Mouse (Mus musculus) MEL (cell line): ENCODE measurements around the gene Slc30a4. TPM values are rescaled to one million over a fixed set of nuclear protein-coding genes. Genes with fewer than 3 reads are reported as not detected.

Source experiments
- DNase-seq: peaks from one replicate; pipeline ENCODE4 v3.0.0; 2011; ENCODE audit warnings: low read depth, low spot score
- H3K27ac ChIP-seq: 2 replicates; pipeline ENCODE4 v1.5.1; 2012; ENCODE audit warnings: low read depth, mild to moderate bottlenecking, control low read depth, low read length, moderate library complexity; ENCODE audit not compliant: control insufficient read depth
- H3K27me3 ChIP-seq, 2 experiments: fragments of 150-350 bp in 1 of 2; sonication (generic) in 1 of 2; 2 replicates each; pipeline ENCODE4 v1.6.1; 2012; ENCODE audit warnings: low read length in 2 of 2, mild to moderate bottlenecking in 2 of 2, improper control_type of control experiment in 1 of 2, moderate library complexity in 1 of 2; ENCODE audit not compliant: insufficient read depth in 2 of 2, control insufficient read depth in 1 of 2
- H3K36me3 ChIP-seq, 2 experiments: 2 replicates each; pipeline ENCODE4 v1.6.1; 2012 to 2014; ENCODE audit warnings: low read length in 2 of 2, improper control_type of control experiment in 1 of 2, inconsistent platforms in 1 of 2, mild to moderate bottlenecking in 1 of 2; ENCODE audit not compliant: insufficient read depth in 2 of 2, control insufficient read depth in 1 of 2
- H3K4me1 ChIP-seq, 2 experiments: fragments of 150-350 bp in 1 of 2; sonication (generic) in 1 of 2; 2 replicates each; pipeline ENCODE4 v1.6.1; 2012; ENCODE audit warnings: low read length in 2 of 2, improper control_type of control experiment in 1 of 2, mild to moderate bottlenecking in 1 of 2; ENCODE audit not compliant: insufficient read depth in 2 of 2, control insufficient read depth in 1 of 2
- H3K4me3 ChIP-seq, 2 experiments: fragments of 150-350 bp in 1 of 2; sonication (generic) in 1 of 2; 2 replicates each; pipeline ENCODE4 v1.5.1; 2012; ENCODE audit warnings: low read depth in 2 of 2, low read length in 2 of 2, mild to moderate bottlenecking in 2 of 2, moderate library complexity in 2 of 2, control low read depth in 1 of 2, improper control_type of control experiment in 1 of 2; ENCODE audit not compliant: control insufficient read depth in 1 of 2, insufficient read depth in 1 of 2
- H3K79me2 ChIP-seq: 2 replicates; pipeline ENCODE4 v1.6.1; 2012; ENCODE audit warnings: mild to moderate bottlenecking, low read length, moderate library complexity; ENCODE audit not compliant: control insufficient read depth, poor library complexity, insufficient read depth
- H3K9ac ChIP-seq: 2 replicates; pipeline ENCODE4 v1.6.1; 2012; ENCODE audit warnings: low read depth, mild to moderate bottlenecking, control low read depth, low read length, moderate library complexity; ENCODE audit not compliant: control insufficient read depth, poor library complexity, severe bottlenecking
- H3K9me3 ChIP-seq: fragments of 150-350 bp; sonication (generic); replicated peaks from 2 replicates; pipeline ENCODE4 v1.6.1; 2012; ENCODE audit warnings: mild to moderate bottlenecking, low read length, improper control_type of control experiment, moderate library complexity; ENCODE audit not compliant: insufficient read depth
- CHD1 ChIP-seq: IDR thresholded peaks from 2 replicates; pipeline ENCODE4 v1.6.1; 2012; ENCODE audit warnings: low read depth, mild to moderate bottlenecking, inconsistent platforms, low read length, improper control_type of control experiment
- EP300 ChIP-seq, 2 experiments: IDR thresholded peaks; 2 replicates each; pipeline ENCODE4 v1.6.1; 2011; ENCODE audit warnings: improper control_type of control experiment in 2 of 2, low read length in 2 of 2, low read depth in 1 of 2, mild to moderate bottlenecking in 1 of 2
- GABPA ChIP-seq: IDR thresholded peaks from 2 replicates; pipeline ENCODE4 v1.6.1; 2012; ENCODE audit warnings: low read depth, mild to moderate bottlenecking, inconsistent platforms, low read length, improper control_type of control experiment, moderate library complexity
- GATA1 ChIP-seq: IDR thresholded peaks from 2 replicates; pipeline ENCODE4 v1.6.1; 2011; ENCODE audit warnings: low read depth, low read length, improper control_type of control experiment
- JUND ChIP-seq: IDR thresholded peaks from 2 replicates; pipeline ENCODE4 v1.6.1; 2011; ENCODE audit warnings: low read depth, mild to moderate bottlenecking, improper control_type of control experiment, low read length
- KAT2A ChIP-seq: conservative IDR thresholded peaks from 2 replicates; pipeline ENCODE4 v1.6.1; 2012; ENCODE audit warnings: low read depth, low read length, improper control_type of control experiment, inconsistent platforms
- MAFK ChIP-seq: IDR thresholded peaks from 2 replicates; pipeline ENCODE4 v1.6.1; 2011; ENCODE audit warnings: low read depth, mild to moderate bottlenecking, low read length, improper control_type of control experiment, borderline replicate concordance
- MAZ ChIP-seq: IDR thresholded peaks from 2 replicates; pipeline ENCODE4 v1.6.1; 2012; ENCODE audit warnings: low read depth, mild to moderate bottlenecking, inconsistent platforms, low read length, improper control_type of control experiment
- MEF2A ChIP-seq: IDR thresholded peaks from 2 replicates; pipeline ENCODE4 v1.6.1; 2014; ENCODE audit warnings: low read depth, mild to moderate bottlenecking, inconsistent platforms, low read length, improper control_type of control experiment; ENCODE audit not compliant: poor library complexity, insufficient replicate concordance, severe bottlenecking; ENCODE audit errors: extremely low read depth
- NRF1 ChIP-seq: IDR thresholded peaks from 2 replicates; pipeline ENCODE4 v1.6.1; 2014; ENCODE audit warnings: low read depth, mild to moderate bottlenecking, inconsistent platforms, low read length, improper control_type of control experiment, moderate library complexity; ENCODE audit not compliant: poor library complexity, insufficient read depth, severe bottlenecking
- POLR2AphosphoS2 ChIP-seq: IDR thresholded peaks from 2 replicates; pipeline ENCODE4 v1.6.1; 2011; ENCODE audit warnings: low read length, improper control_type of control experiment
- POLR2AphosphoS5 ChIP-seq: IDR thresholded peaks from 2 replicates; pipeline ENCODE4 v1.6.1; 2012; ENCODE audit warnings: low read depth, borderline replicate concordance, mild to moderate bottlenecking, inconsistent platforms, low read length, moderate library complexity, mixed read lengths
- SMC3 ChIP-seq: IDR thresholded peaks from 2 replicates; pipeline ENCODE4 v1.6.1; 2011; ENCODE audit warnings: low read depth, low read length, improper control_type of control experiment
- TBP ChIP-seq: IDR thresholded peaks from 2 replicates; pipeline ENCODE4 v1.8.0; 2011; ENCODE audit warnings: low read depth, low read length, improper control_type of control experiment
- TCF12 ChIP-seq: IDR thresholded peaks from 2 replicates; pipeline ENCODE4 v1.6.1; 2014; ENCODE audit warnings: low read depth, mild to moderate bottlenecking, inconsistent platforms, low read length, improper control_type of control experiment, moderate library complexity
- UBTF ChIP-seq: IDR thresholded peaks from 2 replicates; pipeline ENCODE4 v1.6.1; 2012; ENCODE audit warnings: low read depth, mild to moderate bottlenecking, inconsistent platforms, low read length, improper control_type of control experiment, moderate library complexity, borderline replicate concordance; ENCODE audit not compliant: insufficient read depth
- USF2 ChIP-seq, 2 experiments: IDR thresholded peaks; 2 replicates each; pipeline ENCODE4 v1.6.1; 2011 to 2012; ENCODE audit warnings: improper control_type of control experiment in 2 of 2, low read length in 2 of 2, borderline replicate concordance in 1 of 2, inconsistent platforms in 1 of 2, low read depth in 1 of 2, mild to moderate bottlenecking in 1 of 2; ENCODE audit not compliant: insufficient read depth in 1 of 2
- ZMIZ1 ChIP-seq: IDR thresholded peaks from 2 replicates; pipeline ENCODE4 v1.6.1; 2012; ENCODE audit warnings: low read depth, mild to moderate bottlenecking, inconsistent platforms, low read length, improper control_type of control experiment, moderate library complexity
- polyA plus RNA-seq, 2 experiments: library from polyadenylated mRNA; stranded (reverse) in 1 of 2; unstranded in 1 of 2; fragments of >175 nt in 1 of 2; fragments of >200 nt in 1 of 2; gene quantifications; 2 replicates each; pipeline versions ENCODE4 v1.2.1 to v1.2.4; 2012; ENCODE audit warnings: low replicate concordance in 2 of 2, low read depth in 1 of 2; ENCODE audit not compliant: insufficient read length in 2 of 2, insufficient read depth in 1 of 2, missing spikeins in 1 of 2
- total RNA-seq: library from RNA; depleted of rRNA; stranded (reverse); fragments of 300-350 nt; gene quantifications from 2 replicates; pipeline ENCODE4 v1.2.3, GENCODE M21; 2012

The Slc30a4 gene
- total and polyA plus RNA-seq, 3 experiments: not detected

- TF ChIP-seq CHD1 (no peak), TBP (no peak), USF2 (IDR thresholded peaks at IDR 0.05; ENCODE audit: borderline replicate concordance in 1 of 2, insufficient read depth in 1 of 2, low read depth in 1 of 2, low read length in 2 of 2) (no peak), TCF12 (no peak), JUND (no peak), UBTF (no peak), POLR2AphosphoS2 (no peak), KAT2A (no peak), GABPA (no peak), ZMIZ1 (no peak)
- no peak overlapping the region for H3K27ac ChIP-seq
Observed at GRCm38 (mm10) chr2:122656767-122657166, 45.7 kb downstream of the Slc30a4 start.

DNA sequence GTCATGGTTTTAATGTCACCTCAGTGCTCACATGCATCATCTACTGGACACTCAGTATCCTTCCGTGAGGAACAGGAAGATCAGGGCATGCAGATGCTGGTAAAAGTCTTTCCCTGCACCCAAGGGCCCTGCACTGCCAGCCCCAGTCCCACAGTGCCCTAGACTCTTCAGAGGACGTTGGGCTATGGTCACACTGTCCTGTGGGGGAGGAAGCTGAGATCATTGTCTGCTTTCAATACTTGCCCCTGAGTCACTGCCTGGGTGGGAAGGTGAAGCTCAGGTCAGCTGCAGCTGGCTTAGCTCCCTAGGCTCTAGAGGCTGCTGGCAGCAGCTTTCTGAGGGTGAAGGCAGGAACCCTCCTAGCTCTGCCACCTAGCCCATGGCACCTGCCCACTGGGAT is 46.4 kb downstream of the Slc30a4 start:
- TF ChIP-seq EP300 (IDR thresholded peaks at IDR 0.05; ENCODE audit: low read depth in 1 of 2, low read length in 2 of 2): no peak
- TF ChIP-seq MAZ: no peak
- no peak for TF ChIP-seq JUND
- no peak for TF ChIP-seq CHD1
- no peak for TF ChIP-seq NRF1
- TF ChIP-seq UBTF: no peak
- TF ChIP-seq SMC3: no peak
- TF ChIP-seq GATA1: no peak
- TF ChIP-seq MAFK: no peak
- no peak for TF ChIP-seq ZMIZ1
- TF ChIP-seq MEF2A: no peak
- TF ChIP-seq USF2 (IDR thresholded peaks at IDR 0.05; ENCODE audit: borderline replicate concordance in 1 of 2, insufficient read depth in 1 of 2, low read depth in 1 of 2, low read length in 2 of 2): no peak
- TF ChIP-seq POLR2AphosphoS5: no peak
- TF ChIP-seq KAT2A: no peak
- H3K27me3 ChIP-seq: no peaks in the 10 kb centered on the region
- no peaks in the 10 kb centered on the region for H3K79me2 ChIP-seq
- no peaks in the 10 kb centered on the region for H3K4me1 ChIP-seq
- DNase-seq: no peak
- H3K36me3 ChIP-seq: no peaks in the 10 kb centered on the region
- no peak overlapping the region for H3K4me3 ChIP-seq
- H3K9me3 ChIP-seq: no peaks in the 10 kb centered on the region
- H3K27ac ChIP-seq: no peak overlapping the region
- no peak overlapping the region for H3K9ac ChIP-seq

More at GRCm38 (mm10) chr2:122656767-122657166, 45.7 kb downstream of the Slc30a4 start:
- Histone ChIP-seq H3K4me1 (no peaks in the 10 kb centered on the region), H3K4me3 (no peak overlapping the region), H3K9ac (no peak overlapping the region), H3K9me3 (no peaks in the 10 kb centered on the region), H3K27me3 (no peaks in the 10 kb centered on the region), H3K79me2 (no peaks in the 10 kb centered on the region), H3K36me3 (no peaks in the 10 kb centered on the region)
- no peak for DNase-seq
